Mouse (Mus musculus) naive thymus-derived CD4-positive, alpha-beta T cell, adult 2 months (primary cell): Measurements from ENCODE around the gene Gm21972.

Experiments used
- DNase-seq: peaks from one replicate; pipeline ENCODE4 v3.0.0-alpha.2; 2011; ENCODE audit warnings: low read depth

The Gm21972 gene

GRCm38 (mm10) chr1:86161061-86161460 lies 27.6 kb downstream of the Gm21972 start:
- DNase-seq: no peak

- no peak for DNase-seq
These were observed 41.2 kb downstream of the Gm21972 start for GRCm38 (mm10) chr1:86174602-86175001.

GRCm38 (mm10) chr1:86176066-86176465 lies 42.6 kb downstream of the Gm21972 start:
- DNase-seq: no peak

GRCm38 (mm10) chr1:86178462-86179253 lies 45.2 kb downstream of the Gm21972 start:
- DNase-seq: peak; percentile 93

- DNase-seq: no peak
These were observed 48.7 kb downstream of the Gm21972 start for GRCm38 (mm10) chr1:86182004-86182709.

- DNase-seq: no peak
These were observed 50.3 kb downstream of the Gm21972 start for GRCm38 (mm10) chr1:86183577-86184263.

- DNase-seq: no peak
These were observed 53.3 kb downstream of the Gm21972 start for GRCm38 (mm10) chr1:86186762-86187161.

GRCm38 (mm10) chr1:86187856-86188255 lies 54.4 kb downstream of the Gm21972 start:
- DNase-seq: no peak

GRCm38 (mm10) chr1:86188271-86188670 lies 54.8 kb downstream of the Gm21972 start:
- no peak for DNase-seq

- DNase-seq: no peak
These were observed 55.7 kb downstream of the Gm21972 start for GRCm38 (mm10) chr1:86189034-86189702.

- no peak for DNase-seq
These were observed 57.4 kb downstream of the Gm21972 start for GRCm38 (mm10) chr1:86190843-86191242.

GRCm38 (mm10) chr1:86194044-86194443 lies 60.6 kb downstream of the Gm21972 start:
- DNase-seq: no peak

GRCm38 (mm10) chr1:86198276-86198675 lies 64.8 kb downstream of the Gm21972 start:
- DNase-seq: no peak

GRCm38 (mm10) chr1:86199026-86199425 lies 65.6 kb downstream of the Gm21972 start:
- no peak for DNase-seq

- no peak for DNase-seq
These were observed 67.9 kb downstream of the Gm21972 start for GRCm38 (mm10) chr1:86201312-86201711.

GRCm38 (mm10) chr1:86202617-86203219 lies 69.3 kb downstream of the Gm21972 start:
- DNase-seq: no peak

- DNase-seq: no peak
These were observed 77.2 kb downstream of the Gm21972 start for GRCm38 (mm10) chr1:86210676-86211075.

GRCm38 (mm10) chr1:86211498-86211897 lies 78.1 kb downstream of the Gm21972 start:
- DNase-seq: no peak
